Mouse (Mus musculus) macrophage (primary cell): ENCODE measurements around the gene Ppp1r14b. TPM values are rescaled to one million over a fixed set of nuclear protein-coding genes. Genes with fewer than 3 reads are reported as not detected.

ENCODE experiments used
- H3K27ac ChIP-seq: fragments of 350-480 bp; formaldehyde crosslinking; 2 replicates; pipeline ENCODE4 v1.9.0; 2021
- H3K36me3 ChIP-seq: fragments of 350-480 bp; formaldehyde crosslinking; 2 replicates; pipeline ENCODE4 v1.9.0; 2021; ENCODE audit errors: inconsistent target
- H3K4me3 ChIP-seq: fragments of 350-480 bp; formaldehyde crosslinking; 2 replicates; pipeline ENCODE4 v1.9.0; 2021; ENCODE audit errors: inconsistent target
- H3K79me2 ChIP-seq: fragments of 350-480 bp; formaldehyde crosslinking; 2 replicates; pipeline ENCODE4 v1.9.0; 2021; ENCODE audit errors: inconsistent target
- WGBS: methylation state at CpG from one replicate; pipeline ENCODE4 v1.1.7; 2026; ENCODE audit warnings: inconsistent platforms; ENCODE audit not compliant: missing documents; 5-methylcytosine and 5-hydroxymethylcytosine counted together
- polyA plus RNA-seq: library from polyadenylated mRNA; stranded (reverse); fragments of 250-400 nt; gene quantifications from 3 replicates; pipeline ENCODE4 v1.2.4, GENCODE M21; 2018; ENCODE audit warnings: inconsistent platforms

Gene Ppp1r14b
- polyA plus RNA-seq, 1 experiment from 2014 or later, result 51.9 TPM

GRCm38 (mm10) chr19:6951994-6952711, 22.6 kb upstream of the Ppp1r14b start:
- peak overlapping the region; percentile 92 for H3K27ac ChIP-seq
- H3K4me3 ChIP-seq, result peak overlapping the region; percentile 71
- WGBS, result 5% methylated on average over 31 of the region's 31 CpGs
- H3K79me2 ChIP-seq, result no peaks in the 10 kb centered on the region; the same call in 1 of the 2 replicates
- peaks cover 29% of the 10 kb centered on the region for H3K36me3 ChIP-seq

- Histone ChIP-seq H3K27ac (peak overlapping the region; percentile 92), H3K79me2 (no peaks in the 10 kb centered on the region; the same call in 1 of the 2 replicates), H3K36me3 (peaks cover 34% of the 10 kb centered on the region), H3K4me3 (peak overlapping the region; percentile 71)
- 15% methylated on average over 3 of the region's 3 CpGs for WGBS
These were observed 22.1 kb upstream of the Ppp1r14b start for GRCm38 (mm10) chr19:6952712-6953037.

- WGBS, result 76% methylated on average over 8 of the region's 9 CpGs
- Histone ChIP-seq H3K4me3 (no peak overlapping the region), H3K27ac (no peak overlapping the region)
These were observed 20.7 kb upstream of the Ppp1r14b start for GRCm38 (mm10) chr19:6954046-6954445.

DNA sequence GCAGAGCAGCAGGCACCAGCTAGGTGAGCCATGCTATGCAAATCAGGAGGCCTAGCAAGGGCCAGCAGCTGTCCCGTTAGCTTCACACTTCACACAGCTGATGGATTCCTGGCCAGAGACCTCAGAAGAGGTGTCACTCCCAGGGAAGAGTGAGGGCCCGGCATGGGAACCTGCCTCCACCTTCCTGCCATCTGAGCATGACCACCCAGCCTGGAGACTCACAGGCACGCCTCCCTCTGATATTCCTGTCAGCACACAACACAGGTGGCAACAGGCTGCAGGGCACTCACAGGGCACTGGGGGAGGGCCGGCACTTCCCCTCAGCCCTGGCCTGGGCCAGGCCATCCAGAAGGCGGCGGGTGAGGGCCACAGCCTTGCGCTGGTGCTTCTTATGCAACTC, 19.3 kb upstream of the Ppp1r14b start:
- 93% methylated on average over 7 of the region's 7 CpGs for WGBS
- no peaks in the 10 kb centered on the region for H3K79me2 ChIP-seq
- no peak overlapping the region for H3K4me3 ChIP-seq
- H3K36me3 ChIP-seq, result peaks cover 62% of the 10 kb centered on the region
- no peak overlapping the region for H3K27ac ChIP-seq

More at GRCm38 (mm10) chr19:6954046-6954445, 20.7 kb upstream of the Ppp1r14b start:
- Histone ChIP-seq H3K79me2 (no peaks in the 10 kb centered on the region; the same call in 1 of the 2 replicates), H3K36me3 (peaks cover 48% of the 10 kb centered on the region)

- H3K4me3 ChIP-seq, result no peak overlapping the region
- no peak overlapping the region for H3K27ac ChIP-seq
- H3K79me2 ChIP-seq, result no peaks in the 10 kb centered on the region
- H3K36me3 ChIP-seq, result peaks cover 66% of the 10 kb centered on the region
- WGBS, result 95% methylated on average over 6 of the region's 10 CpGs
These were observed 18.3 kb upstream of the Ppp1r14b start for GRCm38 (mm10) chr19:6956461-6956860.

DNA sequence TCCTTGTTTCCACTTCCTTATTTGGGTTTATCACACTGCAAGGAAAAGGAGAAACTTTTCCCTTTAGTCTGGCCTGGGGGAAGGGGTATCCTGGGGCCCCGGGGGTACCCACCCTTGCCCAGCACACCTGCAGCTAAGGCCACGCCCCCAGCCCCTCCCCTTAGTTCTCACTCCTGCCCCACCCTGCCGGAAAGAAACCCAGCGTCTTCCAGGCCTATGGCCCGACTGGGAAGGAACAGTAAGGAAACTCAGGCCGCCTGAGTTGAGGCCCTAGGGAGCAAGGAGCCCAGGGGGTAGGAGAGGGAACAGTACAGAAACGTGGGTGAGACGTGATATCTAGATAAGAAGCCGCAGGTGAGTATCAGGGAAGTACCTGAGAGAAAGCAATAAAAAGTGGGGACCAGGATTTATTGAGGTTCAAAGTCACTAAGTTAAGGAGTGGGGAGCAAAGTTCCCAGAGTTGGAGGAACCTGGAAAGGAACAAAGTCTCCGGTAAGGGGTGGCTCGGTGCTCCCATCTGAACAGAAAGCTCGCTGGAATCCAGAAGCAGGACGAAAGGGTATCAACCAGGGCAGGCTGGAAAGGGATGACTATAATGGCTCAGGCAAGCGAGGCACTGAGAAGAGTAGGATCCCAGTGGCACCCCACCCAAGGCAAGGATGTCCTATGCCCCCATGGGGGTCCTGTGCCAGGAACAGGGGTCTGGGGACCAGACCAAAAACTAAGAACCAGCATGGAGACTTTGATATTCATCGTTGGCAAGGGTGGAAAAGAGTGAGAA, 6.1 kb upstream of the Ppp1r14b start:
- H3K4me3 ChIP-seq, result peak overlapping the region; percentile 57
- H3K27ac ChIP-seq, result peak overlapping the region; percentile 3; the same call in 1 of the 2 replicates
- WGBS, result 6% methylated on average over 15 of the region's 15 CpGs
- peaks cover 31% of the 10 kb centered on the region for H3K36me3 ChIP-seq
- H3K79me2 ChIP-seq, result peaks cover 20% of the 10 kb centered on the region; the same call in 1 of the 2 replicates

DNA sequence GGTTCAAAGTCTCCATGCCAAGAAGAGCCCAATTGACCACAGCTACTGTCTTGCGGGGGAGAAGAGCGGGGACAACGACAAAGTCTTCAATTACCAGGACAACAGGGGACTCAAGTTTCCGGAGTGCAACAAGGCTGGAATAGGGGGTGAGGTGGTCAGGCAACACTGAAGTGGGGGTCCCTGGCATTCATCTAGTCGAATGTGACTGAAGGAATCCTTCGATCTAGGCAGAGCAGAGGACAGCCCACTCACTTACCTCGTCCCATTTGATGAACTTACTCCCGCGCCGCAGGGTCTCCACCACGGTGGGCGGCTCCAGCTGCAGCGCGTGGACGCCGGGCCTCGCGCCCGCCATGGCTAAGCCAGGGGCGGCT, 5.5 kb upstream of the Ppp1r14b start:
- peak overlapping the region; percentile 3; the same call in 1 of the 2 replicates for H3K27ac ChIP-seq
- peak overlapping the region; percentile 57 for H3K4me3 ChIP-seq
- WGBS, result under 1% methylated on average over 20 of the region's 20 CpGs

DNA sequence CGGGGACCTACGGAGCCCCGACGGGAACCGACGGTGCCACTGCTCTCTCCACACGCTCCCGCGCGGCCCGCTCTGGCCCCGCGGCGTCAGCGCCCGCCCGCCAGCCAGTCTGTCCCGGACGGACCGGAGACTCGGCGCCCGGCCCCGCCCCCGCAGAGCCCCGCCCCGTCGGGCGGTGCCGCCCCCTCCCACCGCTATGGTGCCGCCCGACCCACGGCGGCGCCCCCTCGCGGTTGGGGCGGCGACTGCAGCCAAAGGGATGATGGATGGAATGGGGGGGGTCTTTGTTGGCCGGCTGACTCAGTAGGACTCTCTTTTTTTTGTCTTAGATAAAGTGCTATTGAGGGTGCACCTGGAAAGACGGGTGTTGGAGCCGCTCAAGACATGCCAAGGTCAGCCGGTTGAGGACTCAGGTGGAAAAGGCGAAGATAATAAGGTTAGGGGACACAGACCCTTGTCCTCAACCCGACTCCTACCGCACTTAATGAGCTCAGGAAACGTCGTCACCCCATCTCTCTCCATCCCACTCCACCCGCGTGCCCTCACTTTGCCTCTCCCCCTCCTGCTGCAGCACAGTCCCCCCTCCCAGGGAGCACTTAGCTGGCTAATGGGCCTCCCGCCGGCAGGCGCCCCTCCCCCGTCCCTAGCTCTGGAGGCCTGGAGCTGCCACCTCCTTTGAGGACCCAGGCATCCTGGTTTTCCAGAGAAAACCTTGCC, 4.9 kb upstream of the Ppp1r14b start:
- Histone ChIP-seq H3K4me3 (peak overlapping the region; percentile 57; the same call in 1 of the 2 replicates), H3K79me2 (peaks cover 20% of the 10 kb centered on the region; the same call in 1 of the 2 replicates), H3K36me3 (peaks cover 20% of the 10 kb centered on the region), H3K27ac (no peak overlapping the region)
- WGBS, result 4% methylated on average over 37 of the region's 55 CpGs

More for the DNA sequence above, 5.5 kb upstream of the Ppp1r14b start:
- peaks cover 20% of the 10 kb centered on the region; the same call in 1 of the 2 replicates for H3K79me2 ChIP-seq
- H3K36me3 ChIP-seq, result peaks cover 25% of the 10 kb centered on the region

DNA sequence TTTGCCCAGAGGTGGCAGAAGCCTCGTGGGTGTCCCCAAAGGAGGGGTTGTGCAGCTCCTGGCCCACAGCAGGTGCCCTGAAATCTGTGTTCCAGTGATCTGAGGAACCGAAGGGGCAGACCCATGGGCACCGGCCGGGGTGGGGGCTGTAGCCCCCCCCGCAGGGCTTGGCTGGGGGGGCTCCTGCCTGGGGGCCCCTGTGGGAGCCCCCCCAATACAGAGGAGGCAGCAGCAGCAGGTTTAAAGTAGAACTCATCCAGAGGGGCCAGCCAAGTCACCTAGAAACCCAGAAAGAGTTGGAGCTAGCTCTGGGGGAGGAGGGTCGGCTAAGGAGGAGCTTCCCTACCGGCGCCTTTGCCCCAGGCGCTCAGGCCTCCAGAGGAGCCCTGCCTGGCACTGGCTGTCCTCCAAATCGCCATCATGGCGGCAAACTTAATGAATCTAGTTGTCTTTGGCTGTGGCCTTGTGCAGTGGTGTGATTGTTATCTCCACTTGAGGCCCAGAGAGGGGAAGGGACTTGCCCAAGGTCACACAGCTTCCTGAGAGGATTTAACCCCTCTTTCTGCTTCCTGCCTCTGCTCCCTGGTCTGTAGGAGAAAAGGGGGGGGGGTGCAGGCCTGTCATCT, 4.2 kb upstream of the Ppp1r14b start:
- no peak overlapping the region for H3K27ac ChIP-seq
- H3K36me3 ChIP-seq, result peaks cover 12% of the 10 kb centered on the region
- H3K4me3 ChIP-seq, result no peak overlapping the region
- 48% methylated on average over 7 of the region's 11 CpGs for WGBS
- H3K79me2 ChIP-seq, result peaks cover 23% of the 10 kb centered on the region

DNA sequence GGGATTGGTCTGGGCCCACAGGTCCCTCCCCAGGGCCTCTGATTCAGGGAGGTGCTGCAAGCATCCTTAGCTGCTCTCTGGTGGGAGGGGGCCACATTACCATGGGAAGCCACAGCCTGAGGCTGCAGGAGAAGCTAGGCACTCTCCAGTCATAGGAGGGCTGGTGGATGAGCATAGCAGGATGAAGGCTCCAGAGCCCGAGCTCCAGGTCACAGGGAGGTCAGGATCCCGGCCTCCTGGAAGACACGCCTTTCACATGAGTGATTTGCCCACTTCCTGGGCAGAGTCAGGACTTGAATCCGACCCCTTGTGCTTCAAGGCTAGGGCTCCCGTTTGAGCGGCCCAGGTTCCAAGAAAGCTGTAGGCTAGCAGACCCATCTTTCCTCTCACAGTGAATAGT, 3.1 kb upstream of the Ppp1r14b start:
- H3K36me3 ChIP-seq, result peaks cover 2% of the 10 kb centered on the region; the same call in 1 of the 2 replicates
- H3K79me2 ChIP-seq, result peaks cover 33% of the 10 kb centered on the region
- H3K4me3 ChIP-seq, result no peak overlapping the region
- no peak overlapping the region for H3K27ac ChIP-seq
- 88% methylated on average over 6 of the region's 6 CpGs for WGBS

- Histone ChIP-seq H3K36me3 (0 out of 2 replicates have a peak, but pooled peaks cover 2% of the 10 kb centered on the region), H3K79me2 (peaks cover 40% of the 10 kb centered on the region), H3K27ac (no peak overlapping the region), H3K4me3 (no peak overlapping the region)
- WGBS, result 91% methylated on average over 13 of the region's 13 CpGs
These were observed 2.4 kb upstream of the Ppp1r14b start for GRCm38 (mm10) chr19:6972247-6972917.

GRCm38 (mm10) chr19:6973581-6974190, 1.1 kb upstream of the Ppp1r14b start:
- Histone ChIP-seq H3K27ac (no peak overlapping the region), H3K79me2 (peaks cover 40% of the 10 kb centered on the region), H3K36me3 (0 out of 2 replicates have a peak, but pooled peaks cover 6% of the 10 kb centered on the region), H3K4me3 (peak overlapping the region; percentile 65)
- 30% methylated on average over 11 of the region's 12 CpGs for WGBS
